Mouse (Mus musculus) common myeloid progenitor, adult 5-6 weeks (primary cell): ENCODE data around the gene Runx3. TPM values are rescaled to one million over a fixed set of nuclear protein-coding genes. Genes with fewer than 3 reads are reported as not detected.

Experiments
- ATAC-seq: replicated peaks from 2 replicates; pipeline ENCODE4 v1.8.0; 2016; ENCODE audit warnings: low read depth, mild to moderate bottlenecking, moderate TSS enrichment, inconsistent platforms; ENCODE audit not compliant: poor library complexity, severe bottlenecking
- total RNA-seq: library from RNA; stranded (forward); fragments of 200-1000, 187-1606 nt; gene quantifications from 2 replicates; pipeline ENCODE4 v1.2.3, GENCODE M21; 2017

Gene Runx3
- total RNA-seq, 1 experiment from 2014 or later, result 20.1 TPM

DNA sequence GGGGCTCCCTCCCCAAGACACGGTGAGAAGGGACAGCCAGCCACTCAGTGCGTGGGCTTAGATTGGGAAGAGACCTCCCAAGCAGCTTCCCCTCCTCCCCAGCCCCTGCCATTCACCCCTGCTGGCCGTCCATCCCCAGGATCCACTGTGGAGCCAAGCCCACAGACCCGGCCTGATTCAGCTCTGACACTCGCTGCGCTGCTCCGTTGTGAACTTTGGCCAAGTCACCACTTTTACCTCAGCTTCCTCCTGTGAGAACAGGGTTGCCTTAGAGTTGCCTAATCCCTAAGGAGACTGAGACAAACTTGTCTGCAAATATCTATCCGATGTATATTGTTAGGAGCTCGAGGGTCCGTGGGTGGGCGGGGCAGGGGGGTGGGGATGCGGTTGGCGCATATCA lies 21.3 kb downstream of the Runx3 start:
- peak; percentile 42; the same call in 1 of the 2 replicates for ATAC-seq

DNA sequence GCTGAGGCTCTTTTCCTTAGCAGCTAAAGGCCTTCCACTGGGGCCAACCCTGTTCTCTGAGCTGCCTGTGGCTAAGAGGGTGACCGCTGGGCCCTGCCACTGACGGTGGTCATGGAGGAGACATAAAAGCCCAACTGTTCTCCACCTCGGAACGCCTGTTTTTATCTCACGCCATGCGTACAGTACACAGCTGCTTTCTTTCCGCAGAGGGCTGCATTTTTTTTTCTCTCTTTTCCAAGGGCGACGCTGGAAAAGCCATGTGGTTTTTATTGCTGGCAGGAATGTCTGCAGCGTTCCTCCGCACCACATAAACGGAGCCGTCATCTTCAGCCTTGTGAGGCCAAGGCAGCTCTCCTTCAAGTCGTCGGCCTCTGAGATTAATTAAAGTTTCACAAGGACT lies 26.3 kb downstream of the Runx3 start:
- no peak for ATAC-seq

GRCm38 (mm10) chr4:135148660-135149059 lies 28.2 kb downstream of the Runx3 start:
- ATAC-seq, result no peak

DNA sequence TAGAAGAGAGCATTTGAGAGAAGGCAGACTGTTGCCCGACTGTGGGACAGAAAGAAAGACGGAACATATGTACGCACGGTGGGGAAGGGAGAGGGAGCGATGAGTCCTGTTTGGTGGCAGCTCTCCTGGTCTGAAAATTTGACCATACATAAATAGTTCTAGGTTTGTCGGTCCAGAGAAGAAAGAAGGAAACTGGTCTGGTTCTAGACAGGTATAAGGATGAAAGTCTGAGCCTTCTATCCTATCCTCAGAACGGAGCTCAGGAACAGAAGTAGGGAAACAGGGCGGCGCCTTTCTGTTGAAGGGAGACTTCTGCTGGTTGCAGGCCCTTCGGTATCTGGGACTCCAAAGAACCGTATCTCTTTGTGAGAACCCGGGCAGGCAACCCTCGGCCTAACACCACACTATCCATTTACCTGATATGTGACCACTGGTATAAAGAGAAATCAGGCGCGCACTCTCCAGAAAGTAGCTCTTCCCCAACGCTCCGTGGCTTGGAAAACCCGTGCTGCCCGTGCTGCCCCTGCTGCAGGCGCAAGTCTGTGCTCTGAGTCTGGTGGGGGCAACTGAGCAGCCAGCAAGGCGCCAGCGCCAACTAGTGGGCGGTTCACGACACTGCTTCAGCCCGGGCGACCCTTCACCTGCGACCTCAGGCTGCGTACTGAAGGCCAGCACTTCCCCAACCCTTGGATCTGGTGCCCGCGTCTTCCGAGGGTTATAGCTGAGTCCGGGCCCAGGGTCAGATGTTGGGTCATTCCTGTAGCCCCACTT lies 29.8 kb downstream of the Runx3 start:
- peak; percentile 66 for ATAC-seq

GRCm38 (mm10) chr4:135151111-135151987 lies 30.9 kb downstream of the Runx3 start:
- no peak for ATAC-seq

GRCm38 (mm10) chr4:135151988-135152594 lies 31.6 kb downstream of the Runx3 start:
- peak; percentile 24 for ATAC-seq

GRCm38 (mm10) chr4:135152834-135153259 lies 32.4 kb downstream of the Runx3 start:
- peak; percentile 25; the same call in 1 of the 2 replicates for ATAC-seq

DNA sequence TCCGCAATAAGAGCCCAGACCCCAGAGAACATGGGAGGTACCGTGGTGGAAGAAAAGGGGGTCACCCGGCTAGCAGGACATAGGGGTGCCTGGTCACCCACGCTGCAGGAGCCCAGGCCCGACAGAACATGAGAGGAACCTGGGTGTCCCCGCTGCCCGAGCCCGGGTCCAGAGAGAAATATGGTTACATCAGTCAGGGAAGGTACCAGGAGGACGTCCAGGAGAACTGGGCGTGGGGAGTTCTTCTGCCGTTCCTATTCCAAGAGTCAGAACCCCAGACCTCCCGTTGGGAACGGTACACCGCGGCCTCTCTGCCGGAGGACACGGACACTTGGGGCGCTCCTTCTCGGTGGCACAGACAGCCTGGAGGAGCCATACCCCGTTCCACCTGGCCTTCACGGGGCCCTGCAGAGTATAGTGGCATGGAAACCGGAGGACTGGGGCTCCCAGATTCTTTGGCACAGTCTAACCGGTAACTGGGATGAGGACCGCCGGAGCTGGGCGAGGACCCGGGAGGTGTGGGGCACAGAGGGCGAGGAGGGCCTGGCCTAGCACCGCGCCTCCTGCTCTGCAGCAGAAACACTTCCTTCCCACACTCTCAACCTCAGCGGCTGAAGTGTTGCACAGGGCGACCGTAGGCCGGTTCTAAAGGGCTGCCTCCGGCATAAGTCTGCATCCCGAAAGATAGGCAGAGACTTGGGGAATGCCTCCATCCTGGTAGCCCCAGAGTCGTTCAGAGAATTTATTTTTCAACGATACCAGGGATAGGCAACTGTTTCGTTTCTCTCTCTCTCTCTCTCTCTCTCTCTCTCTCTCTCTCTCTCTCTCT lies 33.0 kb downstream of the Runx3 start:
- ATAC-seq, result 0 out of 2 replicates have a peak, but pooled peaks have one; percentile 13

- no peak for ATAC-seq
Observed at GRCm38 (mm10) chr4:135154089-135154949, 33.9 kb downstream of the Runx3 start.

- no peak for ATAC-seq
Observed at GRCm38 (mm10) chr4:135155106-135155800, 34.8 kb downstream of the Runx3 start.

GRCm38 (mm10) chr4:135155805-135156469 lies 35.5 kb downstream of the Runx3 start:
- ATAC-seq, result no peak

DNA sequence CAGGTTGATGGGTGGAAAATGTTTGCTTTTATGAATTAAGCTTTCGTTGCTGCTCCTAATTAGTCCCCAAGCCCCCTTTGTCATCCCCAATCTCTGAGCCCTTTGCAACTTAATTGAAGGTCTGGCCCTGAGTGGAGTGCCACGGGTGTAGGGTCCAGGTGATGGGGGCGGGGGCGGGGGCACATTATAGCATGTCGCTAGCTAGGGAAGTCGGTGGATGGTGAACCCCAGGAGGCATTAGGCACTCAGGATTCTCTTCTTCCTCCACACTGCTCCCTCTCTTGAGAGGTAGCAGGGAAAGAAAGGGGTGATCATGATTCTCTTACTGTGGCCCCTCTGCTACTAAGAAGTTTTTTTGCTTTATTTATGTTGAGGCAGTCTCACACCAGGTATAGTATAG lies 36.1 kb downstream of the Runx3 start:
- ATAC-seq, result no peak

- no peak for ATAC-seq
Observed at GRCm38 (mm10) chr4:135157329-135157728, 36.9 kb downstream of the Runx3 start.

DNA sequence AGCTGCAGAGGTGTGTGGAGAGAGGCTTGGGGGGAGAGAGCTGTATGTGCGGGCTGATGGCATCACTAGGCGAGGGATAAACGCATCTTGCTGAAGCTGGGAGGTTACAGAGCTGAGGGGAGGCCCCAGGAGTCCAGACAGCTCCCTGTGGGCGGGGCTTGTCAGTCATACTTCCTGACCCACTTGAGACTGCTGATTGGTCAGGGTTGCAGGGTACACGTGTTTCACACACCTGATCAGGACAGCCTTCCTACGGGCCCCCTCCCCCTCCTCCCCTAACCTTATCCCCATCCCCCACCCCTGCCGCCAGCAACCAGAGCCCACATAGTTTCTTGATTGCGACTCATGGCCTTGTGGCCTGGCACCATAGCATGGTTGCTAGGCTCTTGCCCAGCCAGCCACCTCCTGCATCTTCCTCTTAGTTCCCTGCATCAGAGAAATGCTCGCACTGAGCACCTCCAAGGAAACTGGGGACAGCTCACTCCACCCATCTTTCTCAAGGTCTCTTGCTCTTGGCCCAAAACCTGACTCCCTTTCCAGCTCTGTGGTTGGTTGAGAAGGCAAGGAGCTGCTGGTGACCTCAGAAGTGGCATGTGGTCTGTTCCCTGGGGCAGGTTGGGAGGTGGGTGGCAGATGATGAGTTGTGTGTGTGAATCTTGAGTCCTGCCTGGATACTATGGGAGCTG lies 38.4 kb downstream of the Runx3 start:
- ATAC-seq, result 0 out of 2 replicates have a peak, but pooled peaks have one; percentile 9

DNA sequence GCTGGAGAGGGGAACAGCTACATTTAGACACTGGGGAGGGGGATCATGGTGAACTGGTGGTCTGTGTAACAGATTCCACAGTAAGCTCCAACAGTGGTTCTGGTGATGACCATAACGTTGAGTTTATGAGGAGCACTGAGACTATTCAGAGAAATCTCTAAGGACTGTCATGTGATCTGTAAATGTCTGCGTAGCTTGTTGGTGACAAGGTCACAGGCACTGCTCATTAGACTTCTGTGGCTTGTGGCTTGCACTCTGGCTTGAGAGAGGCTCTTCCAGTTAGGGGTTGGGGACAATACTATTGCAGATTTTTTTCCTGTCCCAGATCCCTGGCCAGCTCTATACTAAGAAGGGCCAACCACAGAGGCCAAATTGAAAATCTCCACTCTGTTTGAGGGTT lies 39.2 kb downstream of the Runx3 start:
- no peak for ATAC-seq

- peak; percentile 68 for ATAC-seq
Observed at GRCm38 (mm10) chr4:135160168-135160567, 39.7 kb downstream of the Runx3 start.

GRCm38 (mm10) chr4:135161441-135161840 lies 41.0 kb downstream of the Runx3 start:
- no peak for ATAC-seq
